Mouse (Mus musculus) MEL (cell line): Measurements from ENCODE around the gene Chrnb4. TPM values are rescaled to one million over a fixed set of nuclear protein-coding genes. Genes with fewer than 3 reads are reported as not detected.

Source experiments
- DNase-seq: peaks from one replicate; pipeline ENCODE4 v3.0.0; 2011; ENCODE audit warnings: low read depth, low spot score
- H3K27ac ChIP-seq: 2 replicates; pipeline ENCODE4 v1.5.1; 2012; ENCODE audit warnings: low read depth, mild to moderate bottlenecking, control low read depth, low read length, moderate library complexity; ENCODE audit not compliant: control insufficient read depth
- H3K27me3 ChIP-seq, 2 experiments: fragments of 150-350 bp in 1 of 2; sonication (generic) in 1 of 2; 2 replicates each; pipeline ENCODE4 v1.6.1; 2012; ENCODE audit warnings: low read length in 2 of 2, mild to moderate bottlenecking in 2 of 2, improper control_type of control experiment in 1 of 2, moderate library complexity in 1 of 2; ENCODE audit not compliant: insufficient read depth in 2 of 2, control insufficient read depth in 1 of 2
- H3K36me3 ChIP-seq, 2 experiments: 2 replicates each; pipeline ENCODE4 v1.6.1; 2012 to 2014; ENCODE audit warnings: low read length in 2 of 2, improper control_type of control experiment in 1 of 2, inconsistent platforms in 1 of 2, mild to moderate bottlenecking in 1 of 2; ENCODE audit not compliant: insufficient read depth in 2 of 2, control insufficient read depth in 1 of 2
- H3K4me1 ChIP-seq, 2 experiments: fragments of 150-350 bp in 1 of 2; sonication (generic) in 1 of 2; 2 replicates each; pipeline ENCODE4 v1.6.1; 2012; ENCODE audit warnings: low read length in 2 of 2, improper control_type of control experiment in 1 of 2, mild to moderate bottlenecking in 1 of 2; ENCODE audit not compliant: insufficient read depth in 2 of 2, control insufficient read depth in 1 of 2
- H3K4me3 ChIP-seq, 2 experiments: fragments of 150-350 bp in 1 of 2; sonication (generic) in 1 of 2; 2 replicates each; pipeline ENCODE4 v1.5.1; 2012; ENCODE audit warnings: low read depth in 2 of 2, low read length in 2 of 2, mild to moderate bottlenecking in 2 of 2, moderate library complexity in 2 of 2, control low read depth in 1 of 2, improper control_type of control experiment in 1 of 2; ENCODE audit not compliant: control insufficient read depth in 1 of 2, insufficient read depth in 1 of 2
- H3K79me2 ChIP-seq: 2 replicates; pipeline ENCODE4 v1.6.1; 2012; ENCODE audit warnings: mild to moderate bottlenecking, low read length, moderate library complexity; ENCODE audit not compliant: control insufficient read depth, poor library complexity, insufficient read depth
- H3K9ac ChIP-seq: 2 replicates; pipeline ENCODE4 v1.6.1; 2012; ENCODE audit warnings: low read depth, mild to moderate bottlenecking, control low read depth, low read length, moderate library complexity; ENCODE audit not compliant: control insufficient read depth, poor library complexity, severe bottlenecking
- H3K9me3 ChIP-seq: fragments of 150-350 bp; sonication (generic); replicated peaks from 2 replicates; pipeline ENCODE4 v1.6.1; 2012; ENCODE audit warnings: mild to moderate bottlenecking, low read length, improper control_type of control experiment, moderate library complexity; ENCODE audit not compliant: insufficient read depth
- CHD1 ChIP-seq: IDR thresholded peaks from 2 replicates; pipeline ENCODE4 v1.6.1; 2012; ENCODE audit warnings: low read depth, mild to moderate bottlenecking, inconsistent platforms, low read length, improper control_type of control experiment
- E2F4 ChIP-seq: IDR thresholded peaks from 2 replicates; pipeline ENCODE4 v1.6.1; 2011; ENCODE audit warnings: low read depth, low read length, improper control_type of control experiment, borderline replicate concordance
- ELF1 ChIP-seq: IDR thresholded peaks from 2 replicates; pipeline ENCODE4 v1.6.1; 2014; ENCODE audit warnings: low read depth, mild to moderate bottlenecking, inconsistent platforms, low read length, improper control_type of control experiment, moderate library complexity
- EP300 ChIP-seq, 2 experiments: IDR thresholded peaks; 2 replicates each; pipeline ENCODE4 v1.6.1; 2011; ENCODE audit warnings: improper control_type of control experiment in 2 of 2, low read length in 2 of 2, low read depth in 1 of 2, mild to moderate bottlenecking in 1 of 2
- ETS1 ChIP-seq: IDR thresholded peaks from 2 replicates; pipeline ENCODE4 v1.6.1; 2012; ENCODE audit warnings: low read depth, mild to moderate bottlenecking, inconsistent platforms, low read length, improper control_type of control experiment, moderate library complexity
- GABPA ChIP-seq: IDR thresholded peaks from 2 replicates; pipeline ENCODE4 v1.6.1; 2012; ENCODE audit warnings: low read depth, mild to moderate bottlenecking, inconsistent platforms, low read length, improper control_type of control experiment, moderate library complexity
- GATA1 ChIP-seq: IDR thresholded peaks from 2 replicates; pipeline ENCODE4 v1.6.1; 2011; ENCODE audit warnings: low read depth, low read length, improper control_type of control experiment
- HCFC1 ChIP-seq: IDR thresholded peaks from 2 replicates; pipeline ENCODE4 v1.6.1; 2012; ENCODE audit warnings: low read depth, mild to moderate bottlenecking, inconsistent platforms, low read length, improper control_type of control experiment, moderate library complexity
- JUND ChIP-seq: IDR thresholded peaks from 2 replicates; pipeline ENCODE4 v1.6.1; 2011; ENCODE audit warnings: low read depth, mild to moderate bottlenecking, improper control_type of control experiment, low read length
- KAT2A ChIP-seq: conservative IDR thresholded peaks from 2 replicates; pipeline ENCODE4 v1.6.1; 2012; ENCODE audit warnings: low read depth, low read length, improper control_type of control experiment, inconsistent platforms
- MAFK ChIP-seq: IDR thresholded peaks from 2 replicates; pipeline ENCODE4 v1.6.1; 2011; ENCODE audit warnings: low read depth, mild to moderate bottlenecking, low read length, improper control_type of control experiment, borderline replicate concordance
- MAZ ChIP-seq: IDR thresholded peaks from 2 replicates; pipeline ENCODE4 v1.6.1; 2012; ENCODE audit warnings: low read depth, mild to moderate bottlenecking, inconsistent platforms, low read length, improper control_type of control experiment
- MEF2A ChIP-seq: IDR thresholded peaks from 2 replicates; pipeline ENCODE4 v1.6.1; 2014; ENCODE audit warnings: low read depth, mild to moderate bottlenecking, inconsistent platforms, low read length, improper control_type of control experiment; ENCODE audit not compliant: poor library complexity, insufficient replicate concordance, severe bottlenecking; ENCODE audit errors: extremely low read depth
- MXI1 ChIP-seq: IDR thresholded peaks from 2 replicates; pipeline ENCODE4 v1.6.1; 2011; ENCODE audit warnings: mild to moderate bottlenecking, low read depth, low read length, improper control_type of control experiment
- MYB ChIP-seq: IDR thresholded peaks from 2 replicates; pipeline ENCODE4 v1.6.1; 2011; ENCODE audit warnings: mild to moderate bottlenecking, low read depth, low read length, improper control_type of control experiment
- MYC ChIP-seq: IDR thresholded peaks from 2 replicates; pipeline ENCODE4 v1.6.1; 2011; ENCODE audit warnings: low read depth, mild to moderate bottlenecking, low read length, improper control_type of control experiment, moderate library complexity
- NRF1 ChIP-seq: IDR thresholded peaks from 2 replicates; pipeline ENCODE4 v1.6.1; 2014; ENCODE audit warnings: low read depth, mild to moderate bottlenecking, inconsistent platforms, low read length, improper control_type of control experiment, moderate library complexity; ENCODE audit not compliant: poor library complexity, insufficient read depth, severe bottlenecking
- POLR2A ChIP-seq, 2 experiments: IDR thresholded peaks; 2 replicates each; pipeline ENCODE4 v1.6.1; 2011 to 2012; ENCODE audit warnings: low read length in 2 of 2, mild to moderate bottlenecking in 2 of 2, control low read depth in 1 of 2, improper control_type of control experiment in 1 of 2, low read depth in 1 of 2, moderate library complexity in 1 of 2; ENCODE audit not compliant: control insufficient read depth in 1 of 2, insufficient read depth in 1 of 2, poor library complexity in 1 of 2
- POLR2AphosphoS2 ChIP-seq: IDR thresholded peaks from 2 replicates; pipeline ENCODE4 v1.6.1; 2011; ENCODE audit warnings: low read length, improper control_type of control experiment
- POLR2AphosphoS5 ChIP-seq: IDR thresholded peaks from 2 replicates; pipeline ENCODE4 v1.6.1; 2012; ENCODE audit warnings: low read depth, borderline replicate concordance, mild to moderate bottlenecking, inconsistent platforms, low read length, moderate library complexity, mixed read lengths
- RAD21 ChIP-seq: IDR thresholded peaks from 2 replicates; pipeline ENCODE4 v1.6.1; 2011; ENCODE audit warnings: mild to moderate bottlenecking, low read depth, low read length, improper control_type of control experiment
- RCOR1 ChIP-seq: IDR thresholded peaks from 2 replicates; pipeline ENCODE4 v1.6.1; 2012; ENCODE audit warnings: low read depth, mild to moderate bottlenecking, inconsistent platforms, low read length, improper control_type of control experiment
- SMC3 ChIP-seq: IDR thresholded peaks from 2 replicates; pipeline ENCODE4 v1.6.1; 2011; ENCODE audit warnings: low read depth, low read length, improper control_type of control experiment
- TBP ChIP-seq: IDR thresholded peaks from 2 replicates; pipeline ENCODE4 v1.8.0; 2011; ENCODE audit warnings: low read depth, low read length, improper control_type of control experiment
- TCF12 ChIP-seq: IDR thresholded peaks from 2 replicates; pipeline ENCODE4 v1.6.1; 2014; ENCODE audit warnings: low read depth, mild to moderate bottlenecking, inconsistent platforms, low read length, improper control_type of control experiment, moderate library complexity
- USF1 ChIP-seq: IDR thresholded peaks from 2 replicates; pipeline ENCODE4 v1.6.1; 2014; ENCODE audit warnings: low read depth, mild to moderate bottlenecking, inconsistent platforms, low read length, improper control_type of control experiment, moderate library complexity
- USF2 ChIP-seq, 2 experiments: IDR thresholded peaks; 2 replicates each; pipeline ENCODE4 v1.6.1; 2011 to 2012; ENCODE audit warnings: improper control_type of control experiment in 2 of 2, low read length in 2 of 2, borderline replicate concordance in 1 of 2, inconsistent platforms in 1 of 2, low read depth in 1 of 2, mild to moderate bottlenecking in 1 of 2; ENCODE audit not compliant: insufficient read depth in 1 of 2
- ZC3H11A ChIP-seq: IDR thresholded peaks from 2 replicates; pipeline ENCODE4 v1.6.1; 2012; ENCODE audit warnings: low read depth, mild to moderate bottlenecking, inconsistent platforms, low read length, improper control_type of control experiment
- ZKSCAN1 ChIP-seq: IDR thresholded peaks from 2 replicates; pipeline ENCODE4 v1.6.1; 2012; ENCODE audit warnings: low read depth, mild to moderate bottlenecking, inconsistent platforms, low read length, improper control_type of control experiment, moderate library complexity
- ZMIZ1 ChIP-seq: IDR thresholded peaks from 2 replicates; pipeline ENCODE4 v1.6.1; 2012; ENCODE audit warnings: low read depth, mild to moderate bottlenecking, inconsistent platforms, low read length, improper control_type of control experiment, moderate library complexity
- ZNF384 ChIP-seq: IDR thresholded peaks from 2 replicates; pipeline ENCODE4 v1.6.1; 2012; ENCODE audit warnings: low read depth, mild to moderate bottlenecking, inconsistent platforms, low read length, improper control_type of control experiment
- polyA plus RNA-seq, 2 experiments: library from polyadenylated mRNA; stranded (reverse) in 1 of 2; unstranded in 1 of 2; fragments of >175 nt in 1 of 2; fragments of >200 nt in 1 of 2; gene quantifications; 2 replicates each; pipeline versions ENCODE4 v1.2.1 to v1.2.4; 2012; ENCODE audit warnings: low replicate concordance in 2 of 2, low read depth in 1 of 2; ENCODE audit not compliant: insufficient read length in 2 of 2, insufficient read depth in 1 of 2, missing spikeins in 1 of 2
- total RNA-seq: library from RNA; depleted of rRNA; stranded (reverse); fragments of 300-350 nt; gene quantifications from 2 replicates; pipeline ENCODE4 v1.2.3, GENCODE M21; 2012

Chrnb4 gene
- total and polyA plus RNA-seq, 3 experiments: 0.01 TPM; not detected in 2

GRCm38 (mm10) chr9:55055386-55055930 is 6.9 kb upstream of the Chrnb4 start:
- DNase-seq: no peak
- no peak for TF ChIP-seq JUND
- no peak for TF ChIP-seq MAFK
- no peak for TF ChIP-seq USF1
- no peak for TF ChIP-seq KAT2A
- TF ChIP-seq MXI1: no peak
- no peak for TF ChIP-seq ELF1
- no peaks in the 10 kb centered on the region for H3K9me3 ChIP-seq
- no peaks in the 10 kb centered on the region for H3K79me2 ChIP-seq
- no peak overlapping the region for H3K4me3 ChIP-seq
- H3K27ac ChIP-seq: no peak overlapping the region
- no peak overlapping the region for H3K9ac ChIP-seq
- H3K36me3 ChIP-seq: no peaks in the 10 kb centered on the region
- H3K27me3 ChIP-seq: no peaks in the 10 kb centered on the region; a peak in 1 of 4 replicates
- H3K4me1 ChIP-seq: no peaks in the 10 kb centered on the region

- H3K9ac ChIP-seq: no peak overlapping the region
- peaks cover 0 to 3% of the 10 kb centered on the region in 2 experiments; a peak in 2 of 4 replicates for H3K27me3 ChIP-seq
- H3K79me2 ChIP-seq: no peaks in the 10 kb centered on the region
- H3K36me3 ChIP-seq: no peaks in the 10 kb centered on the region
- DNase-seq: peak; percentile 28
- H3K4me3 ChIP-seq: no peak overlapping the region
- no peak overlapping the region for H3K27ac ChIP-seq
- no peaks in the 10 kb centered on the region for H3K9me3 ChIP-seq
- H3K4me1 ChIP-seq: no peaks in the 10 kb centered on the region
- TF ChIP-seq ETS1: no peak
- no peak for TF ChIP-seq ZKSCAN1
- no peak for TF ChIP-seq E2F4
- no peak for TF ChIP-seq ZMIZ1
- TF ChIP-seq MAZ: no peak
- TF ChIP-seq MYC: no peak
- no peak for TF ChIP-seq HCFC1
- TF ChIP-seq NRF1: no peak
- no peak for TF ChIP-seq GATA1
- no peak for TF ChIP-seq USF2 (IDR thresholded peaks at IDR 0.05; ENCODE audit: borderline replicate concordance in 1 of 2, insufficient read depth in 1 of 2, low read depth in 1 of 2, low read length in 2 of 2)
- peak; percentile 96 for TF ChIP-seq ZNF384
- TF ChIP-seq MAFK: no peak
- no peak for TF ChIP-seq RCOR1
- TF ChIP-seq KAT2A: no peak
- TF ChIP-seq MYB: no peak
- no peak for TF ChIP-seq USF1
- TF ChIP-seq RAD21: peak; percentile 52
- no peak for TF ChIP-seq GABPA
- peak; percentile 5; the same call in 1 of the 2 replicates for TF ChIP-seq ZC3H11A
- TF ChIP-seq EP300 (IDR thresholded peaks at IDR 0.05; ENCODE audit: low read depth in 1 of 2, low read length in 2 of 2): no peak
- TF ChIP-seq MEF2A: no peak
- no peak for TF ChIP-seq CHD1
- no peak for TF ChIP-seq POLR2AphosphoS5
- no peak for TF ChIP-seq TCF12
- no peak for TF ChIP-seq POLR2AphosphoS2
- TF ChIP-seq JUND: no peak
- no peak for TF ChIP-seq TBP
- TF ChIP-seq POLR2A (IDR thresholded peaks at IDR 0.05; ENCODE audit: control insufficient read depth in 1 of 2, insufficient read depth in 1 of 2, low read depth in 1 of 2, low read length in 2 of 2, poor library complexity in 1 of 2): no peak
- TF ChIP-seq SMC3: peak; percentile 56
Observed at GRCm38 (mm10) chr9:55046764-55047163, 1.8 kb downstream of the Chrnb4 start.
